Mouse (Mus musculus): Measurements from ENCODE around the gene Slco2a1. TPM values are rescaled to one million over a fixed set of nuclear protein-coding genes. Genes with fewer than 3 reads are reported as not detected.
A peak's percentile ranks its signal among the peaks of the same experiment; 100 is the strongest.

Slco2a1 gene
- polyA plus RNA-seq, 1 experiment, result 3.6 TPM

GRCm38 (mm10) chr9:103117495-103117894, 129.0 kb downstream of the Slco2a1 start:
- WGBS, result 17% methylated on average over 5 of the region's 5 CpGs
- peaks cover 77% of the 10 kb centered on the region for H3K4me1 ChIP-seq (ENCODE audit: control insufficient read depth, insufficient read depth, low read length)
- no peak overlapping the region for H3K4me3 ChIP-seq (replicated peaks; ENCODE audit: insufficient read depth, low read depth, low read length)
- DNase-seq, result no peak
- no peaks in the 10 kb centered on the region for H3K27me3 ChIP-seq (ENCODE audit: control insufficient read depth, insufficient read depth, low read length)
- TF ChIP-seq POLR2A (IDR thresholded peaks at IDR 0.05; ENCODE audit: borderline replicate concordance, insufficient read depth, low read length) (no peak), CTCF (IDR thresholded peaks at IDR 0.05; ENCODE audit: borderline replicate concordance, insufficient read depth, low read depth, low read length) (no peak)
- no peak overlapping the region for H3K27ac ChIP-seq (ENCODE audit: insufficient read depth, low read length)

GRCm38 (mm10) chr9:103117951-103118350, 129.4 kb downstream of the Slco2a1 start:
- H3K4me3 ChIP-seq (replicated peaks; ENCODE audit: insufficient read depth, low read depth, low read length), result no peak overlapping the region
- DNase-seq, result no peak
- 0 out of 2 replicates have a peak overlapping the region, but pooled peaks have one; percentile 26 for H3K27ac ChIP-seq (ENCODE audit: insufficient read depth, low read length)
- 68% methylated on average over 8 of the region's 8 CpGs for WGBS
- H3K27me3 ChIP-seq (ENCODE audit: control insufficient read depth, insufficient read depth, low read length), result no peaks in the 10 kb centered on the region
- peaks cover 80% of the 10 kb centered on the region for H3K4me1 ChIP-seq (ENCODE audit: control insufficient read depth, insufficient read depth, low read length)
- TF ChIP-seq CTCF (IDR thresholded peaks at IDR 0.05; ENCODE audit: borderline replicate concordance, insufficient read depth, low read depth, low read length) (no peak), POLR2A (IDR thresholded peaks at IDR 0.05; ENCODE audit: borderline replicate concordance, insufficient read depth, low read length) (no peak)

GRCm38 (mm10) chr9:103118651-103119275, 130.3 kb downstream of the Slco2a1 start:
- H3K4me3 ChIP-seq (replicated peaks; ENCODE audit: insufficient read depth, low read depth, low read length), result peak overlapping the region; percentile 18
- peaks cover 77% of the 10 kb centered on the region for H3K4me1 ChIP-seq (ENCODE audit: control insufficient read depth, insufficient read depth, low read length)
- H3K27ac ChIP-seq (ENCODE audit: insufficient read depth, low read length), result peak overlapping the region; percentile 45; the same call in 1 of the 2 replicates
- peak in 1 of 2 experiments; percentile 54 for DNase-seq
- no peak for TF ChIP-seq POLR2A (IDR thresholded peaks at IDR 0.05; ENCODE audit: borderline replicate concordance, insufficient read depth, low read length)
- TF ChIP-seq CTCF (IDR thresholded peaks at IDR 0.05; ENCODE audit: borderline replicate concordance, insufficient read depth, low read depth, low read length), result no peak
- H3K27me3 ChIP-seq (ENCODE audit: control insufficient read depth, insufficient read depth, low read length), result no peaks in the 10 kb centered on the region
- 12% methylated on average over 5 of the region's 5 CpGs for WGBS

GRCm38 (mm10) chr9:103119781-103120180, 131.3 kb downstream of the Slco2a1 start:
- no peak overlapping the region for H3K4me3 ChIP-seq (replicated peaks; ENCODE audit: insufficient read depth, low read depth, low read length)
- peak overlapping the region; percentile 45 for H3K27ac ChIP-seq (ENCODE audit: insufficient read depth, low read length)
- peaks cover 74% of the 10 kb centered on the region for H3K4me1 ChIP-seq (ENCODE audit: control insufficient read depth, insufficient read depth, low read length)
- H3K27me3 ChIP-seq (ENCODE audit: control insufficient read depth, insufficient read depth, low read length), result no peaks in the 10 kb centered on the region
- TF ChIP-seq POLR2A (IDR thresholded peaks at IDR 0.05; ENCODE audit: borderline replicate concordance, insufficient read depth, low read length), result no peak
- TF ChIP-seq CTCF (IDR thresholded peaks at IDR 0.05; ENCODE audit: borderline replicate concordance, insufficient read depth, low read depth, low read length), result no peak
- no peak for DNase-seq
- 57% methylated on average over 9 of the region's 9 CpGs for WGBS

GRCm38 (mm10) chr9:103120231-103120630, 131.7 kb downstream of the Slco2a1 start:
- no peak overlapping the region; the same call in 1 of the 2 replicates for H3K27ac ChIP-seq (ENCODE audit: insufficient read depth, low read length)
- TF ChIP-seq CTCF (IDR thresholded peaks at IDR 0.05; ENCODE audit: borderline replicate concordance, insufficient read depth, low read depth, low read length) (peak; percentile 10; the same call in 1 of the 2 replicates), POLR2A (IDR thresholded peaks at IDR 0.05; ENCODE audit: borderline replicate concordance, insufficient read depth, low read length) (no peak)
- no peaks in the 10 kb centered on the region for H3K27me3 ChIP-seq (ENCODE audit: control insufficient read depth, insufficient read depth, low read length)
- WGBS, result 42% methylated on average over 2 of the region's 2 CpGs
- H3K4me3 ChIP-seq (replicated peaks; ENCODE audit: insufficient read depth, low read depth, low read length), result no peak overlapping the region
- H3K4me1 ChIP-seq (ENCODE audit: control insufficient read depth, insufficient read depth, low read length), result peaks cover 69% of the 10 kb centered on the region
- no peak for DNase-seq

GRCm38 (mm10) chr9:103121546-103121945, 133.0 kb downstream of the Slco2a1 start:
- WGBS, result 18% methylated on average over 7 of the region's 7 CpGs

GRCm38 (mm10) chr9:103124746-103125145, 136.2 kb downstream of the Slco2a1 start:
- WGBS, result 24% methylated on average over 4 of the region's 4 CpGs
- H3K4me3 ChIP-seq (replicated peaks; ENCODE audit: insufficient read depth, low read depth, low read length), result no peak overlapping the region
- no peak overlapping the region for H3K27ac ChIP-seq (ENCODE audit: insufficient read depth, low read length)
- H3K27me3 ChIP-seq (ENCODE audit: control insufficient read depth, insufficient read depth, low read length), result no peaks in the 10 kb centered on the region
- H3K4me1 ChIP-seq (ENCODE audit: control insufficient read depth, insufficient read depth, low read length), result peaks cover 47% of the 10 kb centered on the region
- TF ChIP-seq CTCF (IDR thresholded peaks at IDR 0.05; ENCODE audit: borderline replicate concordance, insufficient read depth, low read depth, low read length) (no peak), POLR2A (IDR thresholded peaks at IDR 0.05; ENCODE audit: borderline replicate concordance, insufficient read depth, low read length) (no peak)
- peak in 1 of 2 experiments; percentile 47 for DNase-seq

More at GRCm38 (mm10) chr9:103121546-103121945, 133.0 kb downstream of the Slco2a1 start:
- Histone ChIP-seq H3K27ac (ENCODE audit: insufficient read depth, low read length) (no peak overlapping the region), H3K4me1 (ENCODE audit: control insufficient read depth, insufficient read depth, low read length) (peaks cover 71% of the 10 kb centered on the region), H3K27me3 (ENCODE audit: control insufficient read depth, insufficient read depth, low read length) (no peaks in the 10 kb centered on the region), H3K4me3 (replicated peaks; ENCODE audit: insufficient read depth, low read depth, low read length) (no peak overlapping the region)
- TF ChIP-seq CTCF (IDR thresholded peaks at IDR 0.05; ENCODE audit: borderline replicate concordance, insufficient read depth, low read depth, low read length) (no peak), POLR2A (IDR thresholded peaks at IDR 0.05; ENCODE audit: borderline replicate concordance, insufficient read depth, low read length) (no peak)
- DNase-seq, result no peak

- no peak for DNase-seq
- H3K27me3 ChIP-seq (ENCODE audit: control insufficient read depth, insufficient read depth, low read length), result no peaks in the 10 kb centered on the region
- H3K4me3 ChIP-seq (replicated peaks; ENCODE audit: insufficient read depth, low read depth, low read length), result no peak overlapping the region
- peaks cover 49% of the 10 kb centered on the region for H3K4me1 ChIP-seq (ENCODE audit: control insufficient read depth, insufficient read depth, low read length)
- TF ChIP-seq CTCF (IDR thresholded peaks at IDR 0.05; ENCODE audit: borderline replicate concordance, insufficient read depth, low read depth, low read length) (no peak), POLR2A (IDR thresholded peaks at IDR 0.05; ENCODE audit: borderline replicate concordance, insufficient read depth, low read length) (no peak)
- 22% methylated on average over 6 of the region's 6 CpGs for WGBS
- peak overlapping the region; percentile 34 for H3K27ac ChIP-seq (ENCODE audit: insufficient read depth, low read length)
These were observed 145.1 kb downstream of the Slco2a1 start for GRCm38 (mm10) chr9:103133493-103134124.

Measured in cerebellum, adult 2 months (tissue).